Mouse (Mus musculus): ENCODE data around the gene Cacng6.

DNA sequence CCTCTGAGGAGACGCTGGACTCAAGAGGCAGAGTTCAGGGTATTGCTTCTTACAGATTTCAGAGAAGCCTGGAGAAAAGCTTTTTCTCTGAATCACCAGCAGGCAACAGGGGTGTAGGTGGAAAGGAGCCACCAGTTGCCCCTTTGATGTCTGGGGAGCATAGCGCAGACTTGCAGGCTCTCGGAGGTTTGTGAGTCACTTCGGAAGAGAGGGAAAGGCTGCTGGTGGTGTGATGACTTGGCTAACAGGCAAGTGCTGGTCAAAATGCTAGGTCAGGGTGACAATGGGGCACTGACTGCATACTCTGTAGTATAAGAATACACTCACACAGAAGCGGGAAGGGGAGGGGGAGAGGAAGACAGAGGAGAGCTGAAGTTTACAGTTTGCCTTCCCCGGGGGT lies 27.2 kb downstream of the Cacng6 start:
- TF ChIP-seq MAX (IDR thresholded peaks at IDR 0.05; ENCODE audit: low read length) (no peak), MYC (IDR thresholded peaks at IDR 0.05; ENCODE audit: low read depth, low read length) (no peak), ZC3H11A (IDR thresholded peaks at IDR 0.05; ENCODE audit: low read depth, low read length) (no peak), TCF12 (IDR thresholded peaks at IDR 0.05; ENCODE audit: low read depth, low read length) (no peak), ELF1 (IDR thresholded peaks at IDR 0.05; ENCODE audit: low read depth, low read length) (no peak), POLR2A (IDR thresholded peaks at IDR 0.05; ENCODE audit: control insufficient read depth in 1 of 2, insufficient read depth in 1 of 2, low read depth in 1 of 2, low read length in 2 of 2, poor library complexity in 1 of 2) (no peak), POLR2AphosphoS2 (IDR thresholded peaks at IDR 0.05; ENCODE audit: low read length) (no peak), MAZ (IDR thresholded peaks at IDR 0.05; ENCODE audit: low read depth, low read length) (no peak)

Measured in MEL (cell line).